Mouse (Mus musculus): ENCODE measurements at regions not wholly inside any gene's neighbourhood (a gene's known extent, or its start where the extent isn't known, plus 50 kb on each side); places are given as distances from the start of the nearest gene placed in this dataset.

- DNase-seq: no peak
Observed at GRCm38 (mm10) chr10:122386748-122387147, 61.6 kb upstream of the Avpr1a start.

- no peak for DNase-seq
Observed at GRCm38 (mm10) chr10:122379661-122380344, 68.5 kb upstream of the Avpr1a start.

GRCm38 (mm10) chr10:122343291-122343690 lies 105.0 kb upstream of the Avpr1a start:
- no peak for DNase-seq

GRCm38 (mm10) chr10:122342356-122342755 lies 105.9 kb upstream of the Avpr1a start:
- DNase-seq: no peak

GRCm38 (mm10) chr10:122326851-122327250 lies 121.4 kb upstream of the Avpr1a start:
- DNase-seq: no peak

- DNase-seq: peak; percentile 12
Observed at GRCm38 (mm10) chr10:122318886-122319285, 129.4 kb upstream of the Avpr1a start.

- no peak for DNase-seq
Observed at GRCm38 (mm10) chr10:122310646-122311193, 137.6 kb upstream of the Avpr1a start.

- DNase-seq: no peak
Observed at GRCm38 (mm10) chr10:122308691-122309090, 139.6 kb upstream of the Avpr1a start.

GRCm38 (mm10) chr10:122302259-122302658 lies 146.0 kb upstream of the Avpr1a start:
- DNase-seq: no peak

- DNase-seq: no peak
Observed at GRCm38 (mm10) chr10:122295921-122296425, 152.3 kb upstream of the Avpr1a start.

GRCm38 (mm10) chr10:122291611-122292010 lies 156.7 kb upstream of the Avpr1a start:
- DNase-seq: no peak

- no peak for DNase-seq
Observed at GRCm38 (mm10) chr10:122291091-122291490, 157.2 kb upstream of the Avpr1a start.

- DNase-seq: no peak
Observed at GRCm38 (mm10) chr10:122274885-122275284, 173.4 kb upstream of the Avpr1a start.

GRCm38 (mm10) chr10:122274181-122274580 lies 174.1 kb upstream of the Avpr1a start:
- no peak for DNase-seq

GRCm38 (mm10) chr10:122264070-122264469 lies 166.9 kb upstream of the Rxylt1 start:
- DNase-seq: no peak

- no peak for DNase-seq
Observed at GRCm38 (mm10) chr10:122259354-122259753, 162.2 kb upstream of the Rxylt1 start.

GRCm38 (mm10) chr10:122258711-122259110 lies 161.5 kb upstream of the Rxylt1 start:
- no peak for DNase-seq

GRCm38 (mm10) chr10:122231818-122232217 lies 134.6 kb upstream of the Rxylt1 start:
- no peak for DNase-seq

GRCm38 (mm10) chr10:122230746-122231145 lies 133.6 kb upstream of the Rxylt1 start:
- DNase-seq: no peak

- no peak for DNase-seq
Observed at GRCm38 (mm10) chr10:122225679-122226078, 128.5 kb upstream of the Rxylt1 start.

GRCm38 (mm10) chr10:122223076-122223475 lies 125.9 kb upstream of the Rxylt1 start:
- no peak for DNase-seq

GRCm38 (mm10) chr10:122217594-122217993 lies 120.4 kb upstream of the Rxylt1 start:
- DNase-seq: no peak

- DNase-seq: no peak
Observed at GRCm38 (mm10) chr10:122199791-122200190, 102.6 kb upstream of the Rxylt1 start.

GRCm38 (mm10) chr10:122197703-122198102 lies 100.5 kb upstream of the Rxylt1 start:
- DNase-seq: no peak

- no peak for DNase-seq
Observed at GRCm38 (mm10) chr10:122194139-122194538, 97.0 kb upstream of the Rxylt1 start.

Measured in right cerebral cortex, postnatal 4 days (tissue).